Mouse (Mus musculus): Measurements from ENCODE around the gene Slc47a1.

- TF ChIP-seq CTCF (conservative IDR thresholded peaks at IDR 0.05; ENCODE audit: low read length) (no peak), POU5F1 (IDR thresholded peaks at IDR 0.05; ENCODE audit: borderline replicate concordance, low read length) (no peak)
Measured at GRCm38 (mm10) chr11:61309831-61310230, 68.3 kb downstream of the Slc47a1 start.
